Mouse (Mus musculus) cerebellum, adult 11-12 months (tissue): ENCODE measurements around the gene Il2rb.

Source experiments
- DNase-seq: peaks from one replicate; pipeline ENCODE4 v3.0.0; 2022

Il2rb gene

DNA sequence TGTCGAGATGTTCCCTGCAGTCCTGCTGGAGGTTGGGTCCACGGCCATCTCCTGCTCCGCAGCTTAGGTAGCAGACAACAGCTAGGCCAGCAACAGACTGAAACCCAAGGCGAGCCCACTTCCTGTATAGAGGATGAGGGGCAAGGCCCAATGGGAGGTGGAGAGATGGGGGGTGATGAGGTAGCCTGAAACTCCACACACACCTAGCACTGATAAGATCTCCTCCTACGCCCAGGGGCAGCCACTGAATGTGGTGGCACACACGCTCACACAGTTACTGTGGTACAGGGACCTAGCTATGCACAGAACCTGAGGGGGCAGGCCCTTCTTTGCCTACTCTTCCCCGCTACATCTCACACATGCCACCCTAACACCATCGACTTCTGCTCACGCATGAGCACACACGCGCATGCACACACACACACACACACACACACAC is at the start of gene Il2rb:
Gene Il2rb, minus strand, starts transcription at position 304 of the 439 bp plus-strand sequence.
- DNase-seq: no peak

DNA sequence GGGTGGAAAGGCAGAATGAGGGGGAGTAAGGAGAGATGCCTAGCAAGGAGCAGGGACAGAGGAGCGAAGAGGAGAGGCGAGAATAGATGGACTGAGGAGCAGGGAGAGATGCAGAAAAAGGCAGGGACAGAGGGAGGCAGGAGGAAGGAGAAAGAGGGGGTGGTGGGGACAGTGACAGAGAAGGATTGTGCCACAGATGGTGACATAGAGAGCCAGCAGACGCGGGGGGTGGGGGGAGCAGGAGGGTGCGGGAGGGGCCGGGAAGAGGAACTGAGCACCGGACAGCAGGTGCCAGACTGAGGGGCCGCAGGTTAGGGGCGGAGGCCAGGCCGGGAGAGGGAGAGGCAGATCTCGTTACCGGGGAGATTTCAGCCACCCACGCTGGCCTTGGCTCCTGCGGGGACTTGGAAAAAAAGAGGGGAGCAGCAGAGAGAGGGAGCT is 49.5 kb upstream of the Il2rb start, which contains the start of gene Sstr3:
Gene Sstr3, minus strand, starts transcription at position 125 of the 441 bp plus-strand sequence.
- DNase-seq: peak; percentile 84

DNA sequence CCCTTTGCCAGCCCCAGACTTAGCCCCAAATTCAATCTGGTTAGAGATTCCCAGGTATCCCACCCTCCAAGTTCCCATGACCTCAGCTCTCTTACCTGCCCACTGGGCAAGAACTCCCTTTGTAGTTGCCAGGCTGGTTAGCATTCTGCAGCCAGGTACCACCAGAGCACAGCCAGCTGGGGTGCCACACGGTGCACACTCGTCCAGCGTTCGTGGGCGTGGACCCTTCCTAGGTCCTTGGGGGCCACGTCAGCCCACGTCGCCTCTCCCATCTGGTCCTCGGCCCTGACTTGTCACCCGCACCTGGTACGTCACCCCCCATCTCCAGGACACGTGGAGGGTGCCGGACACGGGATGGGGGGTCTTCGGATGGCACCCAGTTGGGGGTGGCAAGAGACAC is 49.0 kb upstream of the Il2rb start:
- peak; percentile 68 for DNase-seq

DNA sequence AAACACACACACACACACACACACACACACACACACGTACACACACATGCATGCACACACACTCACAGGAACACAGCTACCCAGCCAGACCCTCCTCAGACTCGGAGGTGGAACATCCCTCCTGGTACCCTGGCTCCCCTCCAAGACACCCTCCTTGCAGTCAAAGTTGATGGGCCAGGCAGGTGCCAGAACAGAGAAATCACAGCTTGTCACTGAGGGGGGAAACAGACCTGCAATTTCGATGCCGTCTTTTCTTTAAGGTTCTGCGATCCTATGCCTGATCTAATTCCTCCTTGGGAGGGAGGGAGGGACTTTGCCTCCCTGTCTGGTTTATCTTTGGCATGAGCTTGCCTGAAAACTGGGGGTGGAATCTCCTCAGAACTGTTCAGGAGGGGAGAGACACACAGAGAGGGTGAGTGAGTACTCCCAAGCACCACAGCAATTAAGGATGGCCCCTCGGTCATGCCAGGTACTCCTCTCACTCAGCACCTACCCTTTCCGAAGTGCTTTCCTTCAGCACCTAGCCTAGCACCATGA is 47.8 kb upstream of the Il2rb start:
- DNase-seq: peak; percentile 70

DNA sequence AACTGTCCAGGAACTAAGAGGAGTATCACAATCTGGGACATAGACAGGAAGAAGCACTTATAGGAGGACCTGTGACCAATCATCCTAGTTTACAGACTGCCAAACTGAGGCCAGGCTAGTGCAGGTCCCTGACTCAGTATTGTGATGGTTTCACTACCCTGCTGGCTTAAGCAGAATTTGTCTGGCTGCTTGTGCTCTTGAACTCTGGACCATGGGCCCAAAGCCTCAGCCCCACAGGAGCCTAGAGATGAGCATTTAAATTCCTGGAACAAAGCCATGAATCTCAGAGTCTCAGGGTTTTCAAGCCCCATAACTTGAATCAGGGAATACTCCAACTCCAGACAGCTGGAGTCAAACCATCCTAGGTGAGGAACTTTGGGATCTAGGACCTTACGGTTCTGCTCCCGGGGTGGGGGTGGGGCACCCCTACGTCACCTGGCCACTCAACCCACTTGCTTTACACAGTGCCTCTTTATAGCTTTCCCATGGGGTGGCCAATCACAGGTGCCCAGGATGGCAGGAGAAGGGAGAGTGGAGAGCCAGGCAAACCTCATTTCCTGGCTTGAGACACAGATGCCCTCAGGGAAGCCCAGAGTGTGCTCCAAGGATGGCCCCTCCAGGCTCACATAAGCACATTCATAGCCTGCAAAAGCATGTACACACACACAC is 47.2 kb upstream of the Il2rb start:
- peak; percentile 78 for DNase-seq

DNA sequence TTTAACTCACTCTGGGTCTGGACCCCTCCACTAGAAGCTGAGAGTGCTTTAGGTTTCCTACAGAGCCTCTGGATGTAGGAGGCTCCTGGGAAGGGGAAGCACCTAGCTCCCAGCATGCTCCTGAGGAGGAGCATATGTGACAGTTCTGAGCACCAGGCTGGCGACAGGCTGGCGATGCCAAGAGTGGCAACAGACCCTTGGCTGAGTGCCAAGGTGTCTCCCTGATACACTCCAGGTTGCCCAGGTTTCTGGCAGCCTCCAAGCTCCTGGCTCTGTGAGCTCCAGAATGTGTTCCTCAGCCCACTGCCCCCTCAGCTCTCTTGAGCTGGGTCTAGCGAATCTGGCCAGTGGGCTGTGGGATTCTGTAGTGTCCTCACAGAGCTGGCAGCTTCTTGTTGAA is 46.5 kb upstream of the Il2rb start:
- DNase-seq: peak; percentile 91

DNA sequence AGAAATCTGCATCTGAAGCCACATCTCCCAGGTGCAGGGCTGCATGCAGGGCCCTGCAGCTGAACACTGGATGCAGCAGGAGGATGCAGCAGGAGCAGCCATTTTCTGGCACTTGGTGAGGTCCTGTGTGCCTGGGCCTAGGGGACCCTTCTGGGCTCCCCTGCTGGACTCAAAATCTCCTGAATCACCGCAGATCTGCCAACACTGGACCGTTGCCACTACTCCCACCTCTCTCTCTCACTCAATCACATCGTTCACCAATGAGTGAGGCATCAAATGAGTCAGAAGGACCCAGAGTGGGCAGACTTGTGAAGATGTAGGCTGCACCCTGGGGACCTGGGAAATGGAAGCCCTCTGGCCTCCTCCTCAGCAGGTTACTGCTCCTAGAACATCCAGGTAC is 46.0 kb upstream of the Il2rb start:
- peak; percentile 53 for DNase-seq

DNA sequence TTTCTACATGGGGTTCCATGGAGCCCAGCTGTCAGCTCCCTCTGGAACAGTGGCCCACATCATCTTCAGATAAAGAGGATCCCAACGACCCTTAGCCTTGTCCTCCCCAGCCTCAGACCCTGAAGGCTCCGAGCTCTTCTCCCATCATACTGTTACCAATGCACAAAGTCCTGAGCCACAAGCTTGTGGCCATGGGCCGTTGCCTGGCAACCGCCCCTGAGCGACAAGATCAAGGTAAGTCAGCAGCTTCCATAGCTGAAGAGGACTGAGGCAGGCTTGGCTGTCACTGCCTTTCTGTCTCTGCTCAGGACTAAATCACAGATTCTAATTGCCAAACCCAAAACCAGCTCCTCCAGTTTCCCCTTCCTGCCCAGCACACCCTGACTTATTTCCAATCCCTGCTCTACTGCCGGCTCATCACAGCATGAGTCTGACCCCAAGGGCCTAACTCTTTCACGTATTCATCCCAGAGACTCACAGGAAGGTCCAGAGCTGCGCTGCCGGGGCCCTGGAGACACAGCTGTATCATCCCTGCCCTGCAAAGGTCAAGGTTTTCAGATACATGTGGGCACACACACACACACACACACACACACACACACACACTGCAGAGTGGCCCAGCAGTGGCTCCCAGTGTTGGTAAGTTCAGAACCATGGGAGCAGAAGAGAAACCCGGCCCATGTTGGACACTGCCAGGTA is 40.8 kb upstream of the Il2rb start:
- DNase-seq: no peak

DNA sequence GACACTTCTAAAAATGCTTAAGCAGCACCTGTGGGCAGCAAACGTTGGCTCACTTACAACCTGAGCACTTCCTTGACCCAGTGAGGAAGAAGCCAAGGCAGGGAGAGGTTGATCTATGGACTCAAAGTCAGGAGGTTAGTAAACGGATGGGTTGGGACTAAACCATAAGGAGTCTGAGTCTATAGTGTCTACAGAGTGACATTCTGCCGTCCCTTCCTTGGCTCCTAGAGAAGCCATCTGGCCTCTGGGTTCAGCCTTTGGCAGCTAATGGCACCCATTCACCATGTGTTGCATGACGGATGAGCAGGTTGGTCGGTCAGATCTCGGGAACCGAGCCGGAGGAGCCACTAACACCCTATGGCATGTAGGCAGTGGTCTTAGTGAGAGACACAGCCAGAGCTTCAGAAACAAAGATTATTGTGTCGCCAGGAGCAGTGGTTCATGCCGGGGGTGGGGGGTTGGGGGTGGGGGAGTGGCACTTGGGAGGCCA is 38.3 kb upstream of the Il2rb start:
- peak; percentile 87 for DNase-seq

DNA sequence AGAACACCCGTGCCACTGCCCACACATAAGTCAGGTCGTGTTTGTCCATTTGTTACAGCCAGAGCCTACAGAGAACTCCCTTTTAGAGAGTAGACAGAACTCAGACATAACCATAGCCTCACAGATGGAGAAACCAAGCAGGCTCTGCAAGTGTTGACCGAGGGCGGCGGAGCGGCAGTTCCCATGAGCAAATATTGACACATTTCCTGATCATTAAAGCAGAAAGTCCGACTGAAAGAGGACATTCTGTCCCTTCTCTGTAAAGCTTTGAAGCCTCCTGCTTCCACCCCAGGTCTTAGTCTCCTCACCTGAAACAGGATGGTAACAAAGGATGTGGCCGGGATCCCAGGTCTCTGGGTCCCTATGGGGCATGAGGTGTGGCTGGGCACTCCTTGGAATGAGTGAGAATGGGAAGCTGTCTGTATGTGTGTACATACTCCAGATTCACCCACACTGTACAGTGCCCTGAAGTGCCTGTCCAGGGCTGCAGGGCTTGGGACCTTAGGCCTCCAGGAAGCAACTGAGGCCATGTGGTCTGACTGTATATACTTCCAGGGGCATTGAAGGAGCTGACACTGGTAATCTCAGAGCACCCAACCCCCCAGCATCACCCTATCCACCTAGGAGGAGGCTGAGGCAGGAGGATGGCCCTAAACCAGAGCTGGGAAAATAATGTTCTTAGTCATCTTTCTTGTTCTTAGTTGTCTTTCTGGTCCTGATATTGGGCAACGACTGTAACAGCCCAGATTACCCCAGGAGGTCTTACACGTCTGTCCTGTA is 37.7 kb upstream of the Il2rb start:
- no peak for DNase-seq

DNA sequence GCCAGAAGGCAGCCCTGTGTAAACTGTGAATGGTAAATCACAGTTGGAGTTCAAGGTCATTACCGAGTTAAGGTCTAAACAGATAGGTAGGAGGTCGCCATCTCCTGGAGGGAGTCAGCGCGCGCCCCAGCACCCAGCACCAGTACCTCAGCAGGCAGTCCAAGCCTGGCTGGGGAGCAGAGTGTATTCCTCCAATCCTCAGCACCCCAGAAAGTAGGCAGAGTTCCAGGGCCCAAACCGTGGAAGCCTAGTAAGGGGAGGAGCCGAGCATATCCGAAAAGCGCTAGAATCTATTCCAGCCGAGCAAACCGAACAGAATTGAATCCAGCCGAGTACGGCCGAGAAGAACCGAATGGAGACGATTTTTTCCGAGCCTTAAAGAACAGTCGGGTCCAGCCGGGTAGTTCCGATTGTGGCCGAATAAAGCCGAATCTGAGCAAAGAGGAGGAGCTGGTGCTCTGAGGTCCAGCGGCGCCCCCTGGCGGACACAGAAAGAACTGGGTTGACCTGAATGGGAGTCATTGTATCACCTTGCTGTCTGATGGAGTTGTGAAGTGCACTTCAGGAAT is 36.9 kb upstream of the Il2rb start:
- DNase-seq: peak; percentile 99

DNA sequence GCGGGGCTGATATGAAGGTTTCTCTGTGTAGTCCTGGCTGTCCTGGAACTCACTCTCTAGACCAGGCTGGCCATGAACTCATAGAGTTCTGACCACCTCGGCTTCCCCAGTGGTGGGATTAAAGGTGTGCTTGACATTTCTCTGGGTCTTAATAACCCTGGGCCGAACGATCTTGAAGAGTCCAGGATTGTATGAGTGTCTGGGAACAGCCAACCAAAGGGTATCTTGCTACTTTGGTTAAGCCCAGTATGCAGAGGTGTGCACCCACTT is 36.3 kb upstream of the Il2rb start:
- DNase-seq: no peak

DNA sequence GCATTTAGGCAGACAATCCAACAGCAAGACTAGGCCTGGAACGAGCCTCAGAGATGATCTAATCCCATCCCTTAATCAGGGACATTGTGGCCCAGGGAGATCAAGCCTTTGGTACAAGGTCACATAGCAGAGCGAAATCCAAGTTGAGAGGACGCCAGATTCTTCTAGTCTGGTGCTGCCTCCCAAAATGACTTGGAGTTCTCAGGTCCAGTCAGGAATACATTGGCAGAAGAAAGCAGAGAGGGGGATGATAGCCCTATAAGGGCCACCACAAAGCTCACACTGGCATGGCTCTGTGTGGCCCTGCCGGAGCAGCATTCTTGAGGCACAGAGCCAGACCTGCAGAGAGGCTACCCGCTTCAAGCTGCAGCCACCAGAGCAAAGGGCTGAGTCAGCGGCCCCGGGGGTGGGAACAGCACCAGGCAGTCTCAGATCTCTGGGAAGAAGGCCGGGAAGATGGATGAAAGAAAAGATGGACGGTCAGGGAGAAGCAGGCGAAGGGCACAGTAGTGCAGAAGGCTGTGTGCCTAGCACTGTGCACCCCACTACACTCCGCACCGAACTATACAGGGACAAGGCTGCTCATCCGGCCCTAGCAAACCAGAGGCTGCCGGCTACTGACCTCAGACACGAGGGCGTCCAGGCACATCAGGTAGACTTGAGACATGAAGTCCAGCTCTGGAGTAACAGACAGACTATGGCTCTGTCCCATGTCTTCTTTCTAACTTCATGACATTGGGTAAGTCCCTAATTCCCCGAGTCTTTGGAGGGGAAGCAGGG is 35.8 kb upstream of the Il2rb start, which contains the start of gene C1qtnf6:
Gene C1qtnf6, minus strand, starts transcription at position 746 of the 780 bp plus-strand sequence.
- DNase-seq: peak; percentile 77

DNA sequence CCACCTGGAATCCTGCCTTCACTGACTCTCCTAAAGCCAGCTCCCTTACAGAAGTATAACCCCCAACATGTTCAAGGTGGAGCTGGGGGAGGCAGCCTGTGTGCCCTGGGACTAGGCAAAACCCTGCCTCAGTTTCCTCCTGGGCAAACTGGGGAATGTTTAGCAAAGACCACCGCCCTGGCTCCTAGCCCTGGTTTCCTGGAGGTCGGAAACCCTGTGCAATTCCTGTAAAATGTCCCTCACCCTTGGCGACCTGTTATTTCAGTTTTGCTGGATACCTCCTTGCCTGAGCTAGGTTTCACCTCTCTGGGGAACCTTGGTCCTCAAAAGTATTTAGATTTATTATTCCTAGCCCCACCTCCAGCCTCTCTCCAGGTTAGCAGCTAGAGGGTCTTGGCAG is 35.1 kb upstream of the Il2rb start:
- DNase-seq: no peak

DNA sequence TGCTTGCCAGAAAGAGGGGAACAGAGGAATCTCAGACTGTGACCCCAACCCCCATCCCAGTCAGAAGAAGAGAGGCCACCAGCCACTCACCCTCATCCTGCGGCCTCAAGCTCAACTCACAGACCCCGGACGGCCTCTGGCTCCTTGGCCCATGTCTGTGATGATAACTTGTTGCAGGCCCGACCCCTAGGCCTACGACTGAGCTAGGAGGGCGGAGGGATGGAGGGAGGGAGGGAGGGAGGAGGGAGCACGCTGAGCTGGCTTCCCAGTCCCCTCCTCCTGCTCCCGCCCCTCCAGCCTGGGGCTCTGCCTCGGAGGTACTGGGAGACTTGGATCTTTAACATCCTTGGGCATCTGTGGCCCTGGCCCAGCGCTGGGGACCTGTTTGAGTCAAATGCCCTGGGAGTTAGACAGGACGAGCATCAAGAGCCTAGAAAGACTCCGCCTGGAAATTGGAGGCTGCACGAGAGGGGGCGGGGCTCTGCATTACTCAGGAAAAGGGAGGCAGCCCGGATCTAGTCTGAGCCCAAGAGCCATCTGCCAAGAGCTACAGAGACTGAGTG is 34.4 kb upstream of the Il2rb start:
- DNase-seq: peak; percentile 73

DNA sequence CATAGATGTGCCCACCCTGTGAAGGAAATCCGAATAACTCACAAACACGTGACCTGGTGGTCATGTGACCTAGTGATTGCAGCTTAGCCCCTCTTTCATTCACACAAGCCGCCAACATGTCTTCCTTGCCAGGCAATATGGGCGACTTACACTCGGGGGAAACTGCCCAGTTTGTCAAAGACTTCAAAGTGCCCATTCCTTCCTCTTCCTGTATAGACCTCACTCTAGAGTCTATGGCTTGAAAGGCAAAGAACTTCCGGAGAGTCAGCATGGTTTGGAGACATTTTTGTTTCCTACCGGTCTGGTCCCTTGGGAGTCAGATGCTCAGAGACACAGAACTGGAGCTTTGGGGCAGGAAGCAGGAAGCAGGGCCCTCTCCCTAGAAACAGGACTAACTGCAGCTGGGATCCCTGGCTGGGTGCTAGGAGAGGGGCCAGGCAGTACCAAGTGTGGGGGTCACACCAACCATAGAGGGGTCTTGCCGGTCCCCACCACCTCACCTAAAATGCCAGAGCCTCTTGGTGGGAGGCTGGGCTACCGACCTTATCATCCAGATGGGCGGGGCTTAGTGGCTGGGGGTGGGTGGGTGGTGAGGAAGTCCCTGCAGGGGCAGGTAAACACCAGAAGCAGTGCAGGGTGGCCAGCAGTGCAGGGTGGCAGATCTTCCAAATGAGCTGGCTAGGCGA is 33.8 kb upstream of the Il2rb start:
- DNase-seq: no peak

DNA sequence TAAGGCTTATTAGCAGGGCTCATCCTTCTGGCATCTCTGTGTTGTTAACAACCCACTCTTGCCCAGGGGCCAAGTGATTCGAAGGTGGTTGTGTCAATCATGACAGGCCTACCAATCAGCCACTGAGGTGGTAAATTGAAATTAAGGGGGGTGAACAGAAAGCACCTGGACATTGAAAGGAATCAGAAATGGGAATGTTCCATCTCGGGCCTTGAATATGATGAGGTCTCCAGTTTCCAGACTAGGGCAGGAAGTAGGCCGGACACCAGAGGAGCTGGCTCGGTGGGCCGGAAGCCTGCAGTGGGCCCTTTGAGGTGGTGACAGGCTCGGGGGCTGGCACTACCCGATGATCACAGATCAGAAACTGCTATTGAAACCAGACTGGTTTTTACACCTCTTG is 32.9 kb upstream of the Il2rb start:
- no peak for DNase-seq

DNA sequence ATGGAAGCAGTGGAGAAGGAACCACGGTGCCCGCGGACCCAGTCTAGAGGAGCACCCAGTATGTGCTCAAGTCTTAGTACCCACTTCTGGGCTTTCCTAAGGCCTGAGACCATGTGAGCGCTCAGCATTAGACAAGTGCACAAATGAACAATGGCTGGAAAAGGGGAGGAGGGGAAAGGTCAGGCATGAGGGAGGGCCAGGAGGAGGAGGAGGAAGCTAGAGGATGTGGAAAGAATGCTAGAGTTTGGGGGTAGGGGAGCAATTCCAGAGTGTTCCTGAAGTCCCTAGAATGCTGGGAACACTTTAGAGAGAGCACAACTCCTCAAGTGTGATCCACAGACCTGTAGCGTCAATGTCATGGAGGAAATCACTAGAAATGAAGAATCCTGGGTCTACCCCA is 29.1 kb upstream of the Il2rb start:
- DNase-seq: no peak

DNA sequence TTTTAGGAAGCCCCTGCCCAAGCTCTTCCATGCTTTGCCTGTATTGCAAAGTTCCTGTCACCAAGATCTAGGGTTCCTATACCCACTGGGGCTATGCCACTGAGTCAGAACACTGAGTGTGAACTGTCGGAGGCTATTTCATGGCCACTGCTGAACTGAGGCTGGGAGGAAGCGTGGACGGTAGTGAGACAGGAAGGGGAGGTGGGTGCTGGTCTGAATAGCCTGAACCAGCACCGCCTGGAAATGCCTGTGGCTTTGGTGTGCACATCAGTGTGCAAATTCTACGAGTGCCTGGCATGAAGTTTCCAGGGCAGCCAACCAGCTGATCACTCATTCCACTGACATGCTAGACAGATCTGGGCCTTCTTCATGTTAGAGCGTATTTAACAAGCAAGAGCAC is 26.8 kb upstream of the Il2rb start:
- no peak for DNase-seq

DNA sequence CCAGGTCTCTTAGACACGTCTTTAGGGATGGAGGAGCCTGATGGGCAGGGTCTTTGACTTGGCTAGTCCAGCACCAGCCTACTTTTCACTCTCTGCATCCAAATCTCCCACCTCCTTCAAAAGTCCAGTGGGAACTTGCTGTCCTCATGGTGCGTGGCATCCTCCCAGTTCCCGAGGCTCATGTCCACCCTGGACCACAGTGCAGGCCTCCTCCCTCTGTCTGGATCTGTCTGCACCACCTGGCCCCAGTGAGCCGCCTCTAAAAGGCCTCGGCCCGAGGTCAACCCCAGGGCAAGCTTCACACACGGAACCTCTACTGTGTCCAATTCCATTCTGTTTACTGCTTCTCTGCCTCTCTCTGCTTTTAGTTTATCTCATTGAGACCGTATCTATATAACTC is 26.3 kb upstream of the Il2rb start:
- no peak for DNase-seq

DNA sequence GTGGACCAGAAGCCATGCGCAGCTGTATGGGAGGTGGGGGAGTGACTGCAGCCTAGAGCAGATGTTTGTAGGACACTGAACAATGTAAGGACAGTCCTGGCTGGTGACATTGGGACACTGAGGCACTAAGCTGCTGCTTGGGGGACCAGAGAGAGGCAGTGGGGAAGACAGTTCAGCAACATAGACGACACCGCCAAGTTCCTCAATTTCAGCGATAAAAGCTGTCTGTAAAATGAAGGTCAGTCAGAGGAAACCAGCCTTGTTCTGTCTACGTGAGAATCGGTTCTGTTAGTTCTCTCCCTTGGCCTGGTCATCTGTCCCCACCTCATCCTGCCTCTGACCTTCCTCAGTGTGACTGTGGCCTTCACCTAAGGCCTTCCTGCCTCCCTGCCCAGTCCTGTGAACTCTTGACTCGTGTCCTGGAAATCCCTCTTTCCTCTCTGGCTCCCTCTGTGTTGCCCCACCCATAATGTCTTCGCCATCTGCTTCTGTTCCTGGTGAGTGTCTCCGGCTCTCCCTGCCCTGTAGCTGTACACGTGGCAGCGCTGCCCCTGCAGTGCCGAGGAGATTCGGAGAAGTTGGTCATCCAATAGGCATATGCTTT is 25.1 kb upstream of the Il2rb start:
- DNase-seq: no peak
